Mouse (Mus musculus) cerebellum, adult 8-10 months (tissue): ENCODE results near the gene Slc9a3.
A peak's percentile ranks its signal among the peaks of the same experiment; 100 is the strongest.

ENCODE experiments used
- DNase-seq: peaks from one replicate; pipeline ENCODE4 v3.0.0; 2022

Gene Slc9a3

DNA sequence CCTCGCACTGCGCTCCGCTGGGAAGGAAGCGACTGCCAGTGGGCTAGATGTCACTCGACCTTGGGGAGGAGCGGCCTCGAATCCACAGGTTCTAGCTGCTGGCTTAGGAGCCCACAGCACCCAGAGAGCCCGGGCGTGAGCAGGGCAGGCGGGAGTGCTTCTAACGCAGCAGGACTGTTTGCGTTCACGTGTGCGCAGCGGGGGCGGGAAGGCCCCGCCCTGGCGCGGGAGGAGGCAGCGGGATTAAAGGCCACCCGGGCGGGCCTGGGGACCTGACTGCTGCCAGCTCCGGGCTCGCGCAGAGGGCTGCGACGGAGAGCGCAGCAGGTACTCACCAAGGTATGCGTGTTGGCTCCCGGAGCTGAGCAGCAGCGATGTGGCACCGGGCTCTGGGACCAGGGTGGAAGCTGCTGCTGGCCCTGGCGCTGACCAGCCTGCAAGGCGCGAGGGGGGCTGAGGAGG, at the start of gene Slc9a3:
TSS of gene Slc9a3 (plus strand) at position 317 of the 462 bp plus-strand sequence.
- no peak for DNase-seq

DNA sequence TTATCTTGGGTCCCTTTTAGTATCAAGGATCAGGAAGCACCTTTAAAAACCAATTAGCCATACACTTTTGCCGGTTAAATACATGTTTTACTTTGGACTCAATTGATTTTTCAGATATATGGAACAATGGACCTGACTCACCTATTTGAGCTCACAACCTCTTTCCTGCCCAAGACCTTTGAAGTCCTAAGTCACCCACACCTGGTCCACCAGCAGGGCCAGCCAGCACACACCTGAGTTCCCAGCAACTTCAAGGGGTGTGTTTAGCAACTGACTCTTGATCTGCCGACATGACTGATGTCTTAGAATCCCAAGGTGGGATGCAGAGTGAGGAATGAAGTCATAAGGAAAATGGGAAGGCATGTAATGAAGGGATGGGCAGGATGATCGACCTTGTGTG, 49.5 kb upstream of the Slc9a3 start:
- no peak for DNase-seq

DNA sequence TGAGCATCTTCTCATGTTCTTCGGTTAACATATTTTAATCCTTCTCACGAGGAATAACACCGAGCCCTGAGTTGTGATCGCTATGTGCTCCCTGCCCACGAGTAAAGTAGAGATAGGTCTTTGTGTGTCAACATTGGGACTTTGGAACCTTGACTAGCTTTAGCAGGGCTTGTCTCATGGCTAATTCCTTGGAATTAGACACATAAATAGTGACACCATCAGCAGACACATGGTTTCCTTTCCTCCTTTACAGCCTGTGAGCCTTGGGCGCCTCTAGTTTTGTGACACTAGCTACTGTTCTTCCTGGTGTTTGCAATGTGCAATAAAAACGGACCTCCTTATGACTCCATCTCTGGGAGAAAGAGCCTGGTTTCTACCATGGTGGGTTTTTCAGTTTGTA, 47.9 kb upstream of the Slc9a3 start:
- no peak for DNase-seq

DNA sequence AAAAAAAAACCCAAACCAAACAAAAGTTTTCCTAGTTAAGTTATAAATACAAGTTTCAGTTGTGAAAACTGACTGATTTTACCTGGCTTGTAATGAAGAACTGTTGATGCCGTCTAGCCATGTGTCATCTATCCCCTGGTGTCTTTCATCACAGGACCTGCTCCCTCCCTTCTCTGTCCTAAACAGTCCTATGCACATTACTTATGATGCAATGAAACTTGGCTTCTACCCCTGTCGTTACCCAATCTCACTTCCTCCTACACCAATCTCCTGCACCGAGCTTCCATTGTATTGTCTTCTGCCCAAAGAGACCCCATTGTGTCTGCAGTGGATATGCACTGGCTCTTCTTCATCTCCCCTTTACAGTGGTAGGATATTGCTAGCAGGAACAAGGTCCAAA, 31.0 kb upstream of the Slc9a3 start:
- no peak for DNase-seq

DNA sequence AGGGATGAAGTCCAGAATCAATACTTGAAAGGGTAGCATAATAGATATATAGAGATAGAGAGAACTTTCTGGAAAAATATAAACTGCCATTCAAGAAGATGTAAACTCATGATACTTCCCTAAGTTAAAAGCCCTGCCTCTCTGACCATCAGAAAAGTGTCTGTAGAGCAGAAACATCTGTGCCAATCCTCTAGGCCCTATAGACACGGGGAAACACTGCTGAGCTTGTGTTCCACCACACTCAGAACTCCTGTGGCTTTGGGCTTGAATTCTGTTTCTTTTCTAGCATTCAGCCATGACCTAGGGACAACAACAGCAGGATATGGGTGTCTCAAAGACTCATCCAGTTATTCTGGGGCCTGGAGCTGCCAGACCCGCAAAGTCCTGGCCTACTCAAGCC, 25.3 kb upstream of the Slc9a3 start:
- DNase-seq: no peak

DNA sequence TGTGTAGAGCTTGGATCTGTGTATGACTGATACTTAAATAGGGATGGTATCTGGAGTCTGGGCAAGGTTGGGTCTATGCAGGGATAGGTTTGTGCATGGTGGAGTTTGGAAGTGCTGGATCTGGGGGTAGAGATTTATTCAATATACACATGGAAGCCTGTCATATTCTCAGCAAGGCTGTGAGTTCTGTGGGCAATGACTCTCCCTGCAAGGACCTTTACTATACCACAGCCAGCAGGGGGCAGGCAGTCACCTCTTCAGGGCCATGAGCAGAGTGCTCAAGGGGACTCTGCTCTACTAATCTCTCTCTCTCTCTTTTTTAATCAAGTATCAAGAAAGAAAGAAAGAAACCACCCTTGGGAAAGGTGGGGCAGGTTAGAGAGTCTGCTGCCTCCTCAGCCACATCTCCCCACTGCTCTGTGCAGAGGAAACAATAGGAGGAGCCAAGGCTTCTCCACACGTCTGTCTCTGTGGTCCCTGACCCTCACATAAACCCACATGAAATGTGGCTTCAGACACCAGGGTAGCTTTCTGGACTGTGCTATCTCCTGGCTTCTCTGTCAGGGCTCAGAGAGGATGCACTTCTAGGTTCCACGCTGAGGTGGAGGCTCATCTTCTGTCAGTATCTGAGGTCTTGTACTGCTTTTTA, 24.4 kb upstream of the Slc9a3 start:
- peak; percentile 8 for DNase-seq

DNA sequence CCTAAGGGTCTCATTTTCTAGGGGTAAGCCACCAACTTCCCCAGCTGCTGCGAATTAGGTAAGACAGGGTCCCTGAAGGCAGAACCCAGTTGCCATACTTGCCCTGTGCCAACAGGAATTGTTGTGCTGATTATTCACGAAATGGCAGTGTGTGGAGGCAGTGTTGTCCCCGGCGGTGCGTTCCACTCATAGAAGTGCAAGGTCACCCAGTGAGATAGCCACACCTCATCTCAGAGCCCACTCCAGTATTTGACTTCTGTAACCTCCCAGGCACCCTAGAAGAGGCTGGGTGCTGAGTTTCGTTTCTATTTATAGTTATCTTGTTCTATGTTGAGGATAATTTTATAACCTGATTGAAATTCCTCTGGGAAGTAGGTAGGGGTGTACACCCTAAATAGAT, 22.3 kb upstream of the Slc9a3 start:
- DNase-seq: no peak

DNA sequence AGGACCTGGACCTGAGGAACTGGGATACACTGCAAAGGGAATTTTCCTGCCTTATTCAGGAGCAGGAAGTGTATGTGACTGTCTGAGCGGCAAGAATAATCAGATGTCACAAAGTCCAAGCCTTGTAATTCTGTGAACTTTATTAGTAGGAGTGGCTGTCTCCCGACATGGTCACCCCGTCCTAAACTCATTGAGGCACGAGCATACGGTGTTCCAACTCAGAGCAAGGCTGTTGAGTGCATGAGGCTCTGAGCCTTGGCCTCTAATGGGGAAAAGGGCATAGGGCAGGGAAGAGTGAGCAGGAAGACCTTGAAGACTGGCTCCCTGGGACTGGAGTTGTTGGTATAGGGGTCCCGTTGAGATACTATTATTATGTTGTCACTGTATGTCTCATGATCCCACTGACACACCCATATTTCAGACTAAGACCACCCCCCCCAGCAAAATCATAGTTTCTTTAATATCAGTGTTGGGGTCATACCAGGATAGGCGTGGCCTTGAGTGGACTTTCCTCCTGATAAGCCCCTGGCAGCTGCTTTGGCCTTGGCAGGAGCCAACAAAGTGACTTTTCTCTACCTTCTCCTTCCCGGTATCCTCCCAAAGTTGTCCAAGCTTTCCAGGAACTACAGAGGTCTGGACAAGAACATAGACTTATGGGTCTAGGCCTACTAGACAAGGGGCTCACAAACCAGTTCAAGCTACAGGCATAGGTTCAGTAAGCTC, 19.0 kb upstream of the Slc9a3 start:
- DNase-seq: no peak

DNA sequence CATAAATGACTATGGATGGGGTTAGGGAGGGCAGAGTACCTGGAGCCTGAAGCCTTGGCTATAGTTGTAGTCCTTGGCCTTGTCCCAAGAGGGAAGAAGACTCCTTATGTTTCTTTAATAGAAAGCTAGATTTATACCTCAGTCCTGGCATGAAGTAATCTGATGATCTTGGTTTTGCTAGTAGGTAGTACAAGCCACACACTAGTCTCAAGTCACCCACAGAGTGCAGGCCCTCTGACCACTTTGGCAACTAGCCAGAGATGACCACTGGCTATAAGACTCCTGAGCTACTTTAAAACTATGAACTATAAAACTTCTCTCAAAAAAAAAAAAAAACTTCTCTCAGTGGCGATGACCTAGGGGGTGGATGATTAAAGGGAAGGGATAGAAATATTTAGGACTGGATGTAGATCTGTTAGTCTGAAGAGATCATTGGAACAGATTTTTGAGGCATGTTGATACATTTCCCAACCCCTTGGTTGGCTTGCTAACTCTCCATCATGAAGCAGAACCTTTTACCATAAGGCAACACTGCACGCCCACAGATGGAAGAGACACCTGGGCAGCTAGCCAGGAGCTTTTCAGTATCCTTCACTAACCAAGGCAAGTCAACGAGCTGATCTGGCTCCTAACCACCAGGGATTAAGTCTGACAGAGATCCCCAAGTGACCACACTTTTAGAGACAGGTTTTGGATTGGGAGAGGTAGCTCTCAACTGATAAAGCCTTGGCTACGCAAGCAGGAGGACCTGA, 18.2 kb upstream of the Slc9a3 start:
- DNase-seq: peak; percentile 27

DNA sequence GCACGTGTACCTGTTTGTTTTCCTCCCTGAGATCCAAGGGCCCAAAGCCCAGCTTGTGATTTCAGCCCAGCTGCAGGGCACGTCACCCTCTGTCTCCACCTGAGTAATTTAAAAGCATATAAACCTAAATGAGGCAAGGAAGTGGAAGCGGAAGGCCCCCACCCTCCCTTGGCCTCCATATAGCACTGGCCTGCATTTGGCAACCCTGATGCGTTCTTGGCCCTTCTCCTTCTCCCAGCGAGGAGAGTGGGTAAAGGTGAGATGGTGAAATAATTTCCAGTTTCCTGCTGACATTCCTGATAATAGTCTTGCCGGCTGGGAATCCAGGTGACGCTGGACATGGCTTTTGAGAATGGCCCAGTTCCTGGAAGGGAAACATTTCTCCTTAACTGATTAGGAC, 16.8 kb upstream of the Slc9a3 start:
- no peak for DNase-seq

DNA sequence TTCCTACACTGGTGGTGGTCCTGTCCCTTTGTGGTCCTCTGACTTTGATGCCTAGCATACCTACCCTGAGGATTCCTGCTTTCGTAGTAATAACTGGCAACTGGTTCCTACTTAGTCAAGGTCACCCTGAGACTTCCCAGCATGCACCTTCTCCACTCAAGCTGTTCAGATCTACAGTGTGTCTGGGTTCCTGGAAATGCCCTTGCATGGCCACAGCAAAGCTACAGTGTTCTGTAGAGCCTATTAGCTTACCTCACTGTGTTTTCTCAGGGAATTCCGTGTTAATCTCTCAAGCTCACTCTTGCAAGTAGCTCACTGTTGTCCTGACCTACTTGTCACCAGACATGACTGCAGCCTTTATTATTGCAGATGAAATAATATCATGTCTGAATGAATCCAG, 13.8 kb upstream of the Slc9a3 start:
- no peak for DNase-seq

DNA sequence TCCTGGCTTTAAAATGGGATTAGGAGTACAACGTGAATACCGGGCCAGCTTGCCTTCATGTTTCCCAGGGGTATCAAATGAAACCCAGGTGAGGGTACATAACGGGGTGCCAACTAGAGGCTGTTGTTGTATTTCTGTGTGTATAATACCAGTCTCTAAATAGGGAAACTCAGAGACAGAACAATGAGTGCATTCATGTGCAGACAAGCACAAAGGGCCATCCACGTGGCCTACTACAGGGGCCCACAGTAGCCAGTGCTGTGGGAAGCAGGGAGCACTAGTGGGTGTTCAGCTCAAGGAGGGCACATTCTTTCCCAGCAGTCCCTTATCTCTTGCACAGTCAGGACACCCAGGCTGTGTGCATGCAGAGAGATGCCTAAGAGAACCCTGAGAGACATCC, 8.7 kb upstream of the Slc9a3 start:
- DNase-seq: no peak

DNA sequence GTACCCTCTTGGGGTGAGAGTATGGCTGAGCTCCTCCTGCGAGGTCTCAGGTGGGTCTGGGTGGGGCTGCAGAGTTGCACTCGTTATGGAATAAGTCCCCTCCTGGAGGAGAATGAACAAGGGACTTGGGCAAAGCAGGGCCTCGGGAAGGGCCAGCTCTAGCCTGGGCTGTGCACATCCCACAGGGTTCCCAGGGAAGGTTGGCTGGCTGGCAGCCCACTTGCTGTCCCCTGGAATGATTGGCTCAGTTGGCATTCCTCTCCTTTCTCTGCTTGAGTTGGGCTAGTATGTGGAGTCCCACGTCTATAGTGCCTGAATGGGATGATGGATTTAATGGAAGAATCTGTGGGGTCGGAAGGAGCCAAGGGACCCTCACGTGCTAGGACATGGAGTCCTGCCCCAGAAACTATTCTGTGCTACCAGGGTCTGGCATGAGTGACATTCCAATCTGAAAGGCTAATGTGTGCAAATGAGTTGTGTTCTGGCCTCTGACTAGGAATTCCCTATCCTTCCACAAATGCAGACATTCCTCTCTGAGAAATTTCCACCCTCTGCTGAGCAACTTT, 7.5 kb upstream of the Slc9a3 start:
- DNase-seq: no peak

DNA sequence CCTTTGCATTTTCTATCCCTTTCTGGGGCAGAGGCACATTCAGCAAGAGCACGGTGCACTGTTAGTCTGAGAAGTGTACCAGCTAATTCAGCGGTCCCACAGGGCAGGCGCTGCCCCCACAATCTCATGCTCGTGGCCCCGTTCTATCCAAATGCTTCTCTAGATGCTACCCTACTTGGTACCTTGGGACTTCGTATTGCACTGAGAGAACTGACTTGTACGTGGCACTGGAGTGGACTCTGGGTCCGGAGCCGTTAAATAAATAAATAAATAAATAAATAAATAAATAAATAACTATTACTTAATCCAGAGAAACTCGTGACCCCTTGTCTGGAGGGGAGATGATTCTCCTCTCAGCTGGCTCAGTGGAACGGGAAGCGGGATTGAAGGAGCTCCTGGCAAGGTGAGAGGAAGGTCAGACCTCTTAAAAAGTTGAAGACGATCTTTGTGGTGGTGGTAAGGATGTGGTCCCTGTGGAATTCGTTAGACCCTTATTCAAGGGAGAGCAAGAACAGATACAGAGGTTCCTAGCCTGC, 606 bp downstream of the Slc9a3 start:
- DNase-seq: no peak

DNA sequence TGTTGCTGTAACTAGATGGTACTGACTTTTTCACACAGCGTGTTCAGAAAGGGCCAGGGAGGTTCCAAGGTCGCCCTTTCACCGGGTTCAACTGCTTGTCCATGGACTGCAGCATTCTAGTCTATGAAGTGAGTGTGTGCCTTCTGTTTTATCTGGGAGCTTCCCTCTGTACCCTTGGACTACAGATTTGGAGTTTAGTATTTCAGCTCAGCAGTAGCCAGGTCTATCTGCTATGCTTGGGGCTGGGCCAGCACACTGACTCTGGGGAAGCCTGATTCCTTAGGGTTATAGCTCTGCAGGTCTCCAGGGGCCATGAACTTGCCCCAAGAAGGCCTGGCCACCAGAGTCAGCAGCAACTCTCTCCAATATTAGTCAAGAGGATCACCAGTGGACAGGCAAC, 1.4 kb downstream of the Slc9a3 start:
- no peak for DNase-seq

DNA sequence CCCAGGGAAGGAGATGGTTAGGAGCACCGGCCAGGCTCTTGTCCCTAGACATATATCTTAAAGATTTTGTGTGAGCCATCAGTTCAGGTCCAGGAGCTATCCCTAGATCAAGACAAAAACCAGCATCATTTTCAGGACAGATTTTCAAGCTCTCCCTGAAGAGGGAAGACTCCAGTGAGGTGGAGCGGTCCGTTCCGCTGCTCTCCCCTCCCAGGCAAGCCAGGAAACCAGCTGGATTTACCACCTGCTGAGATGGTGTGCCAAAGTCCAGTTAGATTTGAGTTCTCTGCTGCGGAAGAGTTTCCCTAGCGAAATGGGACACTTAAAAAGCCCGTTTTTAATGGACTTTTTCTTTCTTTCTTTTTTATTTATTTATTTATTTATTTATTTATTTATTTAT, 6.3 kb downstream of the Slc9a3 start:
- no peak for DNase-seq

DNA sequence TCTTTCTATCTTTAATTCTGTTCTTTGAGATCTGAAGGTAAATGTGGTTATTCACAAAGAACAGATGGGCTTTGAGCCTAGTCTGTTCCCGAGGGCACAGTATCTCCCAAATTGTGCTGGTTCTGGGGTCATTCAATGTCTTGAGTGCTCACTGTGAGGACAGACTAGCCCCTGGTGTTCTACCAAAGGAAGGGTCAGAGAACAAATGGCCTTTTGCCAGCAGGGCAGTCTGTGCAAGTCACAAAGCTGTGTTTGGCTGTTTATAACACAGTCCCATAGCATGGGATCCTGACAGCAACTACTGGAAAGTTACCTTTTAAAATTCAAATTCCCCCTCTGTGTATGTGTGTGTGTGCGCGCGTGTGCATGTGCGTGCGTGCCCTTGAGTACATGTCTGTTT, 8.7 kb downstream of the Slc9a3 start:
- no peak for DNase-seq

DNA sequence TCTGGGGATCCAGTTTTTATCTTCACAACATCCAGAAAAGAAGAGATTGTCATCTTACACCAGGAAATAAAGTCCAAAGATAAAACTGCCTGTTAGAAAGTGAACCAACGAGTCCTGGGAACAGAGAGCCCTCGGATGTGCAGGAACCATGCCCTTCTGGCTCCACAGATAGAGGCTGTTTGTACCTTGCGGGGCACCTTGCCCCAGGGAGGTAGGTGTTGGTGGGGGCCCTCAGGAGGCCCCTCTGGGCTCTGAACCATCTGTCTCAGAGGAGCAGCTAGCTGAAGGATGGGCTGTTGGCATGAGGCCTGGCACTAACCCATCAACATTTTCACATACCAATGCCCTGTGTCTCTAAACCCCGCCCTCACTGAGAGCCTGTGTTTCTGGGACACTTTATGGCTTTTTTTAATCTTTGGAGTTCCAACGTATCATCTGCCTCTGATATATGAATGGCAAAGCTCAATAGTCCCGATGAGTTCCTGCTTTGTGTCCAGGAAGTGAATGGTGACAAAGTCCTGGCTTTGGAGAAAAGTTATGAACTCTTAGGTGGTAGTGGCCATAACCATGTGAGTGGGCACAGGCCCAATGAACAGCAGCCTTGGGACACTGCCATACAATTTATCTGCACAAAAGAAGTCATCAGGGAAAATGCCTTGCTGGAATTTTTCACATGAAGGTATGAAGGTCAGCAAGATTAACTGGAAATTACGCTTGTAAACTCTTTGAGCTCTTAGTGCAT, 17.8 kb downstream of the Slc9a3 start:
- DNase-seq: no peak

DNA sequence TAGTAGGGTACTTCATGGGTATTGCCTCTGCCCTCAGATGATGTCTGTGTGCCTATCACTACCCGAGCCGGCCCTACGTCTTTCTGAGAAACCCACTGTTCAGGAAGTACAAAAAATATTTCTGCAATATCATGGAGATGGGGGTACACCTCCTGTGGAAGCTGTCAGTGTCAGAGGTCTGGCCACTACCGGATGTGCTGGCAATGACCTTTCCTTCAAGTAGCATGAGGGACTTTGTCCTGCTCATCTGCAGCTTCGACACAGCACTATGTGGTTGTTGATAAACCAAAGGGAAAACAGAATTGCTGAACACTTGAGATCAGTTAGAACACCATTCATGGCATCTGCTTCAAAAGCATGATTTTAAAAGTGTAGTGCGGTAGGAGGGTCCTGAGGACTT, 19.5 kb downstream of the Slc9a3 start:
- DNase-seq: no peak

DNA sequence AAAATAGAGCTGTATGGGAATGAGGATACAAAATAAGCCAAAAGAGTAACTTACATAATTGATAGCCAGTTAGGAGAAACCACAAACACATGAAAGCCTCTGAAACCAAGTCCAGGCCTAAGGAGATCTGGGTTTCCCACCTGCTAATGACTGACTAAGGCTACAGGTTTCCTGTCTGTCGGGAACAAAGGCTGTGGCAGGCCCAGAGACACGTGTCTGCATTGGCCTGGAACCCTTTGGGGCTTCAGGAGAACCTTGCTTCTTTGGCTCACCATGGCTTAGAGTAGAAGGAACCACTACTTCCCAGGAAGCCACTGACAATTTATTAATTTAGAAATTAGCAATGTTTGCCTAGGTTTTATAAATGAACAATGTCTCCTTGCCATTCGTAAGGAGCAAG, 22.0 kb downstream of the Slc9a3 start:
- no peak for DNase-seq

DNA sequence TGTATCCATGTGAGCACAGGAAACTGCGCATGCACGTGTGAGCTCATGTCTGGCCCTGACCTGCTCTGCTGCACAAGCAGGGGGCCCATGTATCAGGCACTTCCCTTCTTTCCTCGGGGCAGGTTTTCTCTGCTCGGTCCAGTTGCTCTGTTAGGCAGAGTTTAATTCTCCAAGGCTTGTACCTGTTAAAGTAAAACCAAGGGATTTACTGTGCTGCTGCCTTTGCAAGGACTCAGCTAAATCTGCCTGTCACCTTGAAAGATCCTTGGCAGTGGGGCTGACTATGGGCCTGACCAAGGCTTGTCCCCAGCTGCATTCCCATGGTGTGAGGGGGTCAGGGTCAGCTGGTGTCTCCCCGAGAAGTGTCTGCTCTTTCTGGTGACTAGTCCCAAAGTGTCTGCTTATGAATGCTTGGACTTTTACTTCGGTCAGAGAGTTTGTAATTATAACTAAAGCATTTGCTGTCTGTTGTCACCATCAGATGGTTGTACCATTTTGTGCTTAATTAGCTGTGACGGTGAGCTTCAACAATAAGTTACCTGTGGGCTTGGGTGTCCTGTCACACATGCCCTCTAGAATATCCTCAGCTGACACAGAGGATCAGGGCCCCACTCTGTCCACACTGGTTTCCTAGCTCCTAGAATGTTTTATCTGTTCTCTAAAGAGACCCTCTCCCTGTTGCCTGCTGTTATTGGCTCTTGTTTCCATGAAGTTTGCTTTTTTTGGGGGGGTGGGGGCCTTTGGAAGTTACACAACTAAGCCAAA, 23.0 kb downstream of the Slc9a3 start:
- DNase-seq: no peak
